Mouse (Mus musculus) embryonic facial prominence, embryonic 15.5 days (tissue): ENCODE data around the gene Sdc4. TPM values are rescaled to one million over a fixed set of nuclear protein-coding genes. Genes with fewer than 3 reads are reported as not detected.

Source experiments
- ATAC-seq: fragments of 200-750 bp; cut with Nextera tagmentation; 2 replicates; pipeline ENCODE4 v1.8.0; 2017; ENCODE audit warnings: low read depth, moderate TSS enrichment; ENCODE audit not compliant: insufficient number of reproducible peaks, low FRiP score, low TSS enrichment
- H3K27ac ChIP-seq: fragments of 300-500 bp; sonication (generic); replicated peaks from 2 replicates; pipeline ENCODE4 v1.5.1; 2015; ENCODE audit warnings: mild to moderate bottlenecking, inconsistent platforms
- H3K27me3 ChIP-seq: fragments of 300-500 bp; sonication (generic); 2 replicates; pipeline ENCODE4 v1.6.1; 2015; ENCODE audit warnings: inconsistent platforms
- H3K36me3 ChIP-seq: fragments of 300-500 bp; sonication (generic); 2 replicates; pipeline ENCODE4 v1.6.1; 2015; ENCODE audit warnings: mild to moderate bottlenecking, inconsistent platforms
- H3K4me1 ChIP-seq: fragments of 300-500 bp; sonication (generic); 2 replicates; pipeline ENCODE4 v1.6.1; 2015; ENCODE audit warnings: inconsistent platforms
- H3K4me2 ChIP-seq: fragments of 300-500 bp; sonication (generic); replicated peaks from 2 replicates; pipeline ENCODE4 v1.6.1; 2015; ENCODE audit warnings: mild to moderate bottlenecking, inconsistent platforms
- H3K4me3 ChIP-seq: fragments of 300-500 bp; sonication (generic); replicated peaks from 2 replicates; pipeline ENCODE4 v1.5.1; 2015; ENCODE audit warnings: mild to moderate bottlenecking, inconsistent platforms
- H3K9ac ChIP-seq: fragments of 300-500 bp; sonication (generic); 2 replicates; pipeline ENCODE4 v1.6.1; 2015; ENCODE audit warnings: inconsistent platforms
- H3K9me3 ChIP-seq: fragments of 300-500 bp; sonication (generic); replicated peaks from 2 replicates; pipeline ENCODE4 v1.6.1; 2016; ENCODE audit warnings: inconsistent platforms
- WGBS: fragments of 180-500 bp; shearing (Covaris S2); methylation state at CpG from one replicate; pipeline ENCODE4 v1.1.7; 2015; 5-methylcytosine and 5-hydroxymethylcytosine counted together
- polyA plus RNA-seq: library from polyadenylated mRNA; unstranded; fragments of >200 nt; fragmentation: Nextera tagmentation; extraction: Ambion mirVana; gene quantifications from 2 replicates; pipeline ENCODE4 v1.2.1, GENCODE M21; 2015

Gene Sdc4
- polyA plus RNA-seq, 1 experiment from 2014 or later = 113 TPM

DNA sequence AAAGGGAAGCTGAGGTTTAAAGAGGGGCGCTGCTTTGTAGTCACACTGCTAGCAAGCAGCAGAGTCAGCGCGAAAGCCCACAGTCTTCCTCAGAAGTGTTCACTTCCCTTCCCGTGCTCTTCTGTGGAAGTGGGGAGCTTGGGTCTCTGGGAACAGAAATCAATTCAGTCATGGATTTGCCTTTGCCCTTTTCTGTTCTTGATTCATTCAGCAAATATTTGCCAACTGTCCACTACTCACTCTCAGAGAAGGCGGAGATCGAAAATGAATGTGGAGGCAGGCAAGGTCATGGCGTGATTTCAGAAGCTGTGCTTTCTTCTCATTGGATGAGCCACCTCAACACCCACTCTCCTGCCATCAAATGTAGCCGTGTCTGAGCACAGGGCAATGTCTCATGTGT is 14.8 kb upstream of the Sdc4 start:
- Histone ChIP-seq H3K4me2 (no peak overlapping the region), H3K36me3 (peaks cover 7% of the 10 kb centered on the region; the same call in 1 of the 2 replicates), H3K9ac (no peak overlapping the region), H3K4me3 (no peak overlapping the region), H3K4me1 (peaks cover 46% of the 10 kb centered on the region), H3K27ac (no peak overlapping the region), H3K27me3 (no peaks in the 10 kb centered on the region), H3K9me3 (no peaks in the 10 kb centered on the region)
- no peak for ATAC-seq
- 84% methylated on average over 8 of the region's 8 CpGs for WGBS

DNA sequence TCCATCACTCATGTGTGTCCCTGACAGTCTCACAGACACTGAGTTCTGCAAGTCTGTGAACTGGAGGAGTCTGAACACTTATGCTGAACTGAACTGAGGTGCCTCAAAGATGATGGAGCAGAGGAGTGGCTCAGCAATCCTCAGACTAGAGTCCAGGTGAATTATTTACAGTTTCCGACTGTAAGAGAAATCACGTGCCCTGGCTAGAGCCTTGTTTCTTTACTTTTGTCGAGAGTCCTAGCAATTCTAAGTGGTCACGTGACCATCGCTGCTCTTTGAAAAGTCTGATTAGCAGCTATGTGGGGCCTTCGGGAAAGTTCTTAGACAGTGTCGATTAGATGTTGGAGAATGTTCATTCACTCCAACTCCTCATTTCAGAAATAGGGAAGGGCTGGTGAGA is 14.3 kb upstream of the Sdc4 start:
- H3K9ac ChIP-seq = no peak overlapping the region
- H3K4me3 ChIP-seq = no peak overlapping the region
- peaks cover 49% of the 10 kb centered on the region for H3K4me1 ChIP-seq
- H3K4me2 ChIP-seq = no peak overlapping the region
- H3K27me3 ChIP-seq = no peaks in the 10 kb centered on the region
- H3K27ac ChIP-seq = no peak overlapping the region
- H3K9me3 ChIP-seq = no peaks in the 10 kb centered on the region
- ATAC-seq = no peak
- H3K36me3 ChIP-seq = peaks cover under 1% of the 10 kb centered on the region; the same call in 1 of the 2 replicates
- WGBS = 63% methylated on average over 7 of the region's 7 CpGs

DNA sequence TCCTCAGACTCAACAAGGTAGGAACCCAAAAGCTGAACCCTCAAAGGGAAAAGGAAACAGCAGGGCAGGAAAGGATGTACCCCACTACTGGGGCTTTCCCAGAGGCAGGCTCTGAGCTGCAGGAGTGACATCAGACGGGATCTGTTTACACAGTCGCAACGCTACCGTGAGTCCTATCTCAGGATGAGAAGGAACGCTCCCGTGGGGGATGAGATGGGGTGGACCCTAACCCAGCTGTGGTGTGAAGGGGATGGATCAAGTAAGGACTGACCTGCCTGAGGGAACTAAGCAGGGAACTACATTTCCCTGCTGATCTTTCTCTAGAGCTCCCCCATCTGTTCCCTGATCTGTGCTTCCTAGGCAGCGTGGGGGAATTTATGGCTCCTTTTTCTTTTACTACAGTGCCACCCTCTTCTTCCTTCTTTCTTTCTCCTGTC is 13.2 kb upstream of the Sdc4 start, which contains the start of gene Sys1:
TSS of gene Sys1 (plus strand) at position 101 of the 437 bp plus-strand sequence.
- WGBS = 7% methylated on average over 7 of the region's 7 CpGs
- H3K36me3 ChIP-seq = no peaks in the 10 kb centered on the region
- H3K9me3 ChIP-seq = no peaks in the 10 kb centered on the region
- peaks cover 48% of the 10 kb centered on the region for H3K4me1 ChIP-seq
- ATAC-seq = no peak
- H3K27me3 ChIP-seq = no peaks in the 10 kb centered on the region
- peak within 1 kb of the TSS; percentile 26 for H3K4me3 ChIP-seq
- H3K9ac ChIP-seq = peak within 1 kb of the TSS; percentile 21; the same call in 1 of the 2 replicates
- H3K4me2 ChIP-seq = peak within 1 kb of the TSS; percentile 38
- H3K27ac ChIP-seq = no peak within 1 kb of the TSS

DNA sequence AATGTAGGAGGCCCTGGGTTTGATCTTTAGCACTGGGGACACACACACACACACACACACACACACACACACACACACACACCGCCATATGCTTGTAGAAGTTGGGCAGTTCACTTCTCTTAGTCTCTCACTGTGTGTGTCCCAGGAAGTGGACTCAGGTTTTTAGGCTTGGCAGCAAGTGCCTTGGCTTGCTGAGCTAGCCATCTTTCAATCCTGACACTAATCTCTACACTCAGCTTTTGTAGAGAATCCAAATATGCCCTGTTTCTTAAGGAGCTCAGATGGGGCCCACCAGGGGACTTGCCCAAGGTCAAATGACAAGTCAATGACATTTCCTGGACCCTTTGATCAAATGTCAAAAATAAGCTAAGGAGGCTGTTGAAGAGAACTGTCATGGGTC is 12.7 kb upstream of the Sdc4 start:
- H3K27ac ChIP-seq = no peak overlapping the region

DNA sequence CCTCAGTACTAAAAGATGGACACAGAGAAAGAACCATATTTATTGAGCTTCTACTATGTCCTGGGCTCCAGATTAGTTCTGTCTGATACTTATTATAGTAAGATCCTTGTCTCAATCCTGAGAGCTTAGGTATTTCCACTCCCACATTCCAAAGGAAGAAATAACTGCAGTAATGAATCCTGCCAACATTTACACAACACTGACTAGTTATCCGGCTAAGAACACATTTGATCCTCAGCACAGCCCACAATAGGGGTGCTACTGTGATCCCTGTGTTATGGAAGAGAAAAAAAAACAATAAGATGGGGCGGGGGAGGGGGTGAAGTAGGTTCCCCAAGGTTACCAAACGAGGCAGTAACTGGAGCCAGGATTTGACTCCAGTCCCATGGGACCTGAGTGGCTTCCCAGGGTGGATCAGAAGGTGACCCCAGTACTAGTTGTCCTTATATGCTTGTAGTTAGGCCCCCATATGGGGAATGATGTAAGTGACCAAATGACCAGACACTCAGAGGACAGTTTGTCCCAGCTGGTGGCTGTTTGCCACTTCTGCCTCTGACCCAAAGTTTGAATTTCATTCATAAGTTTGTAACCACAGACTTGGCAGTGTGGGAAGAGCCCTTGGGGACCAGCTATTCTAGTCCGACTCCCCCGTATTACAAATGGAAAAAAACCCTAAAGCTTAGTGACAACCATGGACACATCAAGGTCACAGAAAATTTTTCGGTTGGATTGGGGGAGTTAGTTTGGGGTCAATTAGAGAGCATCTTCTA is 11.9 kb upstream of the Sdc4 start:
- no peak overlapping the region for H3K4me2 ChIP-seq
- no peaks in the 10 kb centered on the region for H3K9me3 ChIP-seq
- no peak overlapping the region for H3K27ac ChIP-seq
- no peak for ATAC-seq
- H3K27me3 ChIP-seq = no peaks in the 10 kb centered on the region
- peaks cover 47% of the 10 kb centered on the region for H3K4me1 ChIP-seq
- 47% methylated on average over 6 of the region's 6 CpGs for WGBS
- no peak overlapping the region for H3K4me3 ChIP-seq
- H3K9ac ChIP-seq = no peak overlapping the region
- H3K36me3 ChIP-seq = no peaks in the 10 kb centered on the region

More for the DNA sequence above, 12.7 kb upstream of the Sdc4 start:
- no peak overlapping the region for H3K9ac ChIP-seq
- no peak for ATAC-seq
- H3K4me3 ChIP-seq = no peak overlapping the region
- H3K9me3 ChIP-seq = no peaks in the 10 kb centered on the region
- no peaks in the 10 kb centered on the region for H3K36me3 ChIP-seq
- H3K4me1 ChIP-seq = peaks cover 47% of the 10 kb centered on the region
- WGBS = 85% methylated on average over 1 of the region's 1 CpGs
- H3K27me3 ChIP-seq = no peaks in the 10 kb centered on the region
- H3K4me2 ChIP-seq = 0 out of 2 replicates have a peak overlapping the region, but pooled peaks have one; percentile 38

DNA sequence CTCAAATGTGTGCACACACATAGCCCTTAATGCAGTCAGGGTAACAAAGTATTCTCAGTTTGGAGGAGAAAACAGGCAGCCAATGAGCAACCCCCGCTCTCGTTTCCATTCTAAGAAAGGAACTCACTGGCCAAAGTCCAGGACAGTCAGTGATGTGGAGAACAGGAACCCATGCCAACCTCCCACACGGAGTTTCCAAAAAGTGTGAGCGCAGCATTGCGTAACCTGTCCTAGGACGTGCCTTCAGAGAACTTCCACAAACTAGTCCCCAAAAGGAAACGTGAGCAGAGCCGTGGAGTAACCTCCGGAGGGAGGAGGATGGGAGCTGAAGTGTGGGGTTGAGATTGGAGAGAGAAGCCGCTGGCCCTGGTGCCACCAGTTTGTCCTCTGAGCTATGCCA is 11.2 kb upstream of the Sdc4 start:
- Histone ChIP-seq H3K36me3 (no peaks in the 10 kb centered on the region), H3K9me3 (no peaks in the 10 kb centered on the region), H3K9ac (no peak overlapping the region), H3K4me1 (peaks cover 47% of the 10 kb centered on the region), H3K4me2 (no peak overlapping the region), H3K27me3 (no peaks in the 10 kb centered on the region), H3K27ac (no peak overlapping the region), H3K4me3 (no peak overlapping the region)
- 61% methylated on average over 10 of the region's 10 CpGs for WGBS
- no peak for ATAC-seq

DNA sequence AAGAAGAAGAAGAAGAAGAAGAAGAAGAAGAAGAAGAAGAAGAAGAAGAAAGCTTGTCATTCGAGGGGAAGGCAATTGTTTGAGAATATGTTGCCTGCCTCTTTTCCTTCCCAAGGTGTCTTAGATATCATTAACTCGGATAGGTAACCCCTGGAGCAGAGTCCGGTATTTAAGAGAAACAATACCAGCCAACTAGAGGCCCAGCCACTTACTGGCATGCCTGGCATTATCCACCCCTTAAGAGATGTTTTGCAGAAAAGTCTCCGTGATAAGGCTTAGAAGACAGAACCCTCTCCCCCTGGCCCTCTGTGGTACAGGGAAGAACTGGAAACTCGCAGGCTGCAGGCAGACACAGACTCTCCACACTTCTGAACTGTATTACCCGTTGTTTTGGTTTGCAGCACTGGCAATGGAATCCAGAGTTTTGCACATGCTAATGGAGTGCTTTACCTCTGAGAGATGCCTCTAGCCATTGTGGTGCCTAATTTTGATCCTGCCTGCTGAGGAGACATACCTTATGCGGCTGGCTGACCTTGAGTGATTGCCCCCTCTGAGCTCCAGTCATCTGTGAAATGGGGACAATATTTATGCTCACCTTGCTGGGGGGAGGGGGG is 10.3 kb upstream of the Sdc4 start:
- ATAC-seq = no peak
- no peaks in the 10 kb centered on the region for H3K27me3 ChIP-seq
- H3K27ac ChIP-seq = no peak overlapping the region
- H3K9me3 ChIP-seq = no peaks in the 10 kb centered on the region
- no peak overlapping the region for H3K4me3 ChIP-seq
- no peak overlapping the region for H3K9ac ChIP-seq
- H3K4me1 ChIP-seq = peaks cover 47% of the 10 kb centered on the region
- 58% methylated on average over 7 of the region's 7 CpGs for WGBS
- H3K4me2 ChIP-seq = no peak overlapping the region
- no peaks in the 10 kb centered on the region for H3K36me3 ChIP-seq

DNA sequence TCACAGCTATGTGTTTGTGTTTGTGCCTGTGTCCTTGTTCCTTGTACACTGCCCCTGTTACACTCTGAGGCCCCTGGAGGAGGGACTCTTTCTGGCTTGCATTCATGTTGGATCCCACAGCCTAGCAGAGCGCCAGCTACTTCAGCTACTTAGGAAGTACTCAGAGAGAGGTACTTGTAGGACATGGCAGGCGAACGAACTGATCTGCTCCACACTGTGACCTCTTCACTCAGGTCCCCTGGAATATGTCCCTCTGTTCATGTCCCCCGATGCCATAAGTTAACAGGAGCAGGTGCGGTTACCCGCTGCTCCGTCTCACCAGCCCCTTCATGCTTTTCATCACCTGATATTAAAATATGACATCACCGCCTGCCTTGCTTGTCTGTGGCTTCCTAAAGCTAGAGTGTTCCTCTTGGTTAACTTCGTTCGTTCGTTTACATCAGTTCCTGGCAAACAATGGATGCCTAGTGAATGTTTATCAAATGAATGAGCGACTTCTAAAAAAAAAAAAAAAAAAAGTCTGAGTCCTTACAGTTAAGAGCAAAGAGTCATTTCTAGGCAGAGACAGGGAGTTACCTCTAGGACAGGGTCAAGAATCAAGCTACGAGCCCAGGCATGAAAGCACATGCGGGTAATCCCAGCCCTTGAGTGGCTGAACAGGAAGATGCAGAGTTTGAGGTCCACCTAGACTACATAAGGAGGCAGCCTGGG is 9.5 kb upstream of the Sdc4 start:
- no peak overlapping the region for H3K27ac ChIP-seq
- H3K27me3 ChIP-seq = no peaks in the 10 kb centered on the region
- 71% methylated on average over 14 of the region's 14 CpGs for WGBS
- H3K4me2 ChIP-seq = no peak overlapping the region
- H3K9me3 ChIP-seq = no peaks in the 10 kb centered on the region
- peaks cover 52% of the 10 kb centered on the region for H3K4me1 ChIP-seq
- no peak overlapping the region for H3K4me3 ChIP-seq
- H3K9ac ChIP-seq = no peak overlapping the region
- no peak for ATAC-seq
- H3K36me3 ChIP-seq = no peaks in the 10 kb centered on the region

DNA sequence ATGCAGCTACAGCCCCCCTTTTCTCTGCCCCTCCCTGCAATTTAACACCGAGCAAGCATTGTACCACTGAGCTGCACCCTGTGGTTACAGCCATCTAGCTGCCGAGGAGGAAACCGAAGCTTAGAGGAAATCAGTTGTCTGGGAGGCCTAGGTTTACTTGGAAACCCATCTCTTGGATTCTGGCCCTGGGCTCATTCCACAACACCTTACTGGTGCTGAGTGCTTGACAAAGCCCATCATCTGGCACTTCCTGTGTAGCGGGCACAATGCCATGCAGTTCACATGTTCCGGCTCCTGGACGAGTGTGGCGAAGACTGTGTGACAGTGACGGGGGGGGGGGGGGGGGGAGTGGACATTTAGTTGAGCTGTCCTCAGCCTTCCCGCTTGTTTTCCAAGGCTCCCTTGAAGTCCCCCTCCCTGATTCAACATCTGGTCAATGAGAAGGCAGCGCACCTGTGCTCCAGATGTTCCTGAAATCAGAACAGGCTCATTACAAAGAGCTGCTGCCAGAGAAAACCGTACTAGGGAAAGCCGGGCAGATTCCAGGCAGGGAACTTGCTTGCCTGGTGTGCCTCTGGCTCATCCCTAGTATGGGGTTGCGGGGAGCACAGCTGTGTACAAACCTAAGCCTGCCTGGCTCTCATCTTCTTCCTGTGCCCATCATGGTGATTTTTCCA is 8.5 kb upstream of the Sdc4 start:
- peak overlapping the region; percentile 55; the same call in 1 of the 2 replicates for H3K27ac ChIP-seq
- H3K9me3 ChIP-seq = no peaks in the 10 kb centered on the region
- no peaks in the 10 kb centered on the region for H3K27me3 ChIP-seq
- H3K4me2 ChIP-seq = no peak overlapping the region
- ATAC-seq = peak; percentile 49; the same call in 1 of the 2 replicates
- no peaks in the 10 kb centered on the region for H3K36me3 ChIP-seq
- H3K4me3 ChIP-seq = no peak overlapping the region
- peaks cover 52% of the 10 kb centered on the region for H3K4me1 ChIP-seq
- 29% methylated on average over 13 of the region's 13 CpGs for WGBS
- H3K9ac ChIP-seq = no peak overlapping the region

DNA sequence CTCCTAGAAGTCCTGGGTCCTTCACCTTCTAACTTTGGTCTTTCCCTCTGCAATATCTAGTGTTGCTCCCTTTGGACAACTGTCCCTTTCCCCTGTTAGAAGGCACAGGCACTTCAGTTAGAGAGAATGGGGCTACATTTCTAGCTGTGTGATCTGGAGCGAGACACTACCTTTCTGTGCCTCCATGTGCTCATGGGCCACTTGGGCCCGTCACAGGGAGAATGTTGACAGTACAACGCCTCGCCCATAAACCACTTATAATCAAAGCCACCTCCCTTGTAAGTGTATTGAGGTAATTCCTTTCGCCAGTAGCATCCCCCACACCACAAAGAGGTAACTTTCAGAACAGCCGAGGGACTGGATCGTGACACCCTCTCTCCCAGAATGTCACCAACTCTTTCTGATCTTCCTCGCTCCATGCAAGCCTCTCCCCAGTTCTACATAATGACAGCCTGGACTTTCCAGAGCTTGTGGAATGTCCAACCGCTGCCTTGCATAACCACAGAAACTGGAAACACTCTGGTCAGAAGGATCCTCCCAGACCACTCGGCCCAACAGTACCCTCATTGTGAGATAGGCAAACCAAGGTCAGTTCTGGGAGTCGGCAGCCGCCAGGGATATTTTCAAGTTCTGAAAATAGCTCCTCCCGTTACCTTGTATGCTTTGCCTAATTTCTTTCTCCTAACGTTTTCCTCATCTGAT is 5.8 kb upstream of the Sdc4 start:
- Histone ChIP-seq H3K4me1 (peaks cover 25% of the 10 kb centered on the region), H3K4me2 (no peak overlapping the region), H3K27ac (peak overlapping the region; percentile 61; the same call in 1 of the 2 replicates)

More for the DNA sequence above, 5.8 kb upstream of the Sdc4 start:
- Histone ChIP-seq H3K9ac (no peak overlapping the region), H3K9me3 (no peaks in the 10 kb centered on the region), H3K27me3 (no peaks in the 10 kb centered on the region), H3K4me3 (no peak overlapping the region), H3K36me3 (no peaks in the 10 kb centered on the region)
- peak; percentile 58 for ATAC-seq
- 80% methylated on average over 14 of the region's 14 CpGs for WGBS
